Mouse (Mus musculus) cerebellum, postnatal 14 days (tissue): ENCODE data around the gene Rft1.

Source experiments
- DNase-seq, 2 experiments: peaks; one replicate each; pipeline ENCODE4 v3.0.0; 2021; ENCODE audit warnings: mixed read lengths in 2 of 2

The Rft1 gene

GRCm38 (mm10) chr14:30735810-30736209 lies 81.7 kb downstream of the Rft1 start:
- DNase-seq: no peak

- DNase-seq: no peak
Measured at GRCm38 (mm10) chr14:30736413-30736812, 82.3 kb downstream of the Rft1 start.
